In the genomic region with DNA sequence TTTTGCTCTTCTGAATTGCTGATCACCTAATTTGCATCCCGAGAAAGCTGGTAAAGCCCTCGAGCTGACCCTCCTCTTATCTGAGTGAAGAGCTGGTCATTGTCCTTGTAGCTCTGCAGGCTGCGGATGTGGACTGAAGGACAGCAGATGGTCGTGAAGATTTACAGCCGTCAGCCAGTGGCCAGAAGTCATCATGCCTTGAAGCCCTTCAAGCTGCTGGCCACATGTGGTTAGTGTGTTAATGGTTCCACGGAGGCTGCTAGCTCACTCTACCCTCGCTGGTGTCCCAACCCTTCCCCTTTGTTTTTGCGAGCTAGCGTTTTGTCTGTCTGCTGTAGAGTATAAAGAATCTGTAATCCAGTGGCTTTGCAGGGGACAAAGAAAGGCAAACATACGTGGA, we compare ENCODE assay signal across 11 mouse cellular contexts.
DNase-seq lines count a peak whose midpoint lies in the region; ATAC-seq lines count a peak whose summit lies in the region.
"Had no signal": no experiment of that assay in that cellular context is flagged by ENCODE, and none has a peak within 500 bp of the region (broad histone marks: within the 10 kb centered on the region; RNA-seq: fewer than 3 reads in every experiment).

No protein-coding gene starts in this region.

- peaks cover 20% of the 10 kb centered on the region for H3K4me1 ChIP-seq in forebrain, embryonic 13.5 days
- H3K4me1 ChIP-seq in forebrain, embryonic 15.5 days = peaks cover 3% of the 10 kb centered on the region; the same call in 1 of the 2 replicates
- H3K4me1 ChIP-seq in limb, embryonic 10.5 days = peaks cover 49% of the 10 kb centered on the region
- H3K4me1 ChIP-seq in neural tube, embryonic 11.5 days (ENCODE audit: control insufficient read depth, insufficient read depth, low read length) = peaks cover 15% of the 10 kb centered on the region
- H3K4me1 ChIP-seq: embryonic facial prominence, embryonic 15.5 days; lung, embryonic 15.5 days had no signal

- H3K4me3 ChIP-seq in forebrain, embryonic 13.5 days = no peak overlapping the region
- H3K4me3 ChIP-seq in forebrain, embryonic 15.5 days = no peak overlapping the region
- no peak overlapping the region for H3K4me3 ChIP-seq in limb, embryonic 10.5 days
- no peak overlapping the region for H3K4me3 ChIP-seq in neural tube, embryonic 11.5 days (ENCODE audit: low read depth, low read length)
- H3K4me3 ChIP-seq: embryonic facial prominence, embryonic 15.5 days; lung, embryonic 15.5 days had no signal

- no peak overlapping the region for H3K9ac ChIP-seq in forebrain, embryonic 13.5 days
- H3K9ac ChIP-seq in forebrain, embryonic 15.5 days (replicated peaks) = no peak overlapping the region
- H3K9ac ChIP-seq in neural tube, embryonic 11.5 days (ENCODE audit: low read length) = no peak overlapping the region
- H3K9ac ChIP-seq: embryonic facial prominence, embryonic 15.5 days; lung, embryonic 15.5 days had no signal

- H3K27me3 ChIP-seq in forebrain, embryonic 13.5 days = no peaks in the 10 kb centered on the region
- no peaks in the 10 kb centered on the region for H3K27me3 ChIP-seq in forebrain, embryonic 15.5 days
- no peaks in the 10 kb centered on the region for H3K27me3 ChIP-seq in limb, embryonic 10.5 days (ENCODE audit: low read depth, poor library complexity, severe bottlenecking)
- H3K27me3 ChIP-seq in neural tube, embryonic 11.5 days (ENCODE audit: control insufficient read depth, insufficient read depth, low read length) = no peaks in the 10 kb centered on the region
- H3K27me3 ChIP-seq: embryonic facial prominence, embryonic 15.5 days; lung, embryonic 15.5 days had no signal

- peak; percentile 26; the same call in 1 of the 2 replicates for ATAC-seq in forebrain, embryonic 13.5 days
- no peak for ATAC-seq in forebrain, embryonic 15.5 days (replicated peaks)
- ATAC-seq in neural tube, embryonic 11.5 days (ENCODE audit: insufficient read depth, low FRiP score, low TSS enrichment) = peak; percentile 75

- WGBS in forebrain, embryonic 13.5 days = 19% methylated on average over 10 of the region's 10 CpGs
- WGBS in forebrain, embryonic 15.5 days = 16% methylated on average over 10 of the region's 10 CpGs
- WGBS in limb, embryonic 10.5 days = 30% methylated on average over 10 of the region's 10 CpGs
- WGBS in neural tube, embryonic 11.5 days = 7% methylated on average over 10 of the region's 10 CpGs

- H3K4me2 ChIP-seq in forebrain, embryonic 13.5 days = no peak overlapping the region
- no peak overlapping the region for H3K4me2 ChIP-seq in forebrain, embryonic 15.5 days (replicated peaks)
- H3K4me2 ChIP-seq in neural tube, embryonic 11.5 days (ENCODE audit: low read depth) = no peak overlapping the region
- H3K4me2 ChIP-seq: embryonic facial prominence, embryonic 15.5 days; lung, embryonic 15.5 days had no signal

- intact Hi-C loops in left cerebral cortex, postnatal 10 days (cut with DNase I) = no loop called here
- intact Hi-C loops in heart, postnatal 25 days (cut with DNase I) = no loop called here

- H3K27ac ChIP-seq in forebrain, embryonic 13.5 days = no peak overlapping the region; the same call in 1 of the 2 replicates
- H3K27ac ChIP-seq in forebrain, embryonic 15.5 days (replicated peaks) = no peak overlapping the region
- H3K27ac ChIP-seq in limb, embryonic 10.5 days = peak overlapping the region; percentile 46; the same call in 1 of the 2 replicates
- H3K27ac ChIP-seq in neural tube, embryonic 11.5 days (ENCODE audit: low read depth, low read length) = peak overlapping the region; percentile 34; the same call in 1 of the 2 replicates
- H3K27ac ChIP-seq: embryonic facial prominence, embryonic 15.5 days; lung, embryonic 15.5 days had no signal

- H3K36me3 ChIP-seq in forebrain, embryonic 13.5 days (ENCODE audit: poor library complexity, severe bottlenecking) = peaks cover 26% of the 10 kb centered on the region
- H3K36me3 ChIP-seq in forebrain, embryonic 15.5 days = peaks cover 9% of the 10 kb centered on the region; the same call in 1 of the 2 replicates
- peaks cover 25% of the 10 kb centered on the region; the same call in 1 of the 2 replicates for H3K36me3 ChIP-seq in limb, embryonic 10.5 days
- no peaks in the 10 kb centered on the region for H3K36me3 ChIP-seq in neural tube, embryonic 11.5 days (ENCODE audit: control insufficient read depth, insufficient read depth, low read length)

- peak; percentile 20 for DNase-seq in brain, adult 2 months (ENCODE audit: low read depth, low spot score)
- peak; percentile 49 for DNase-seq in limb, embryonic 10.5 days (ENCODE audit: low spot score)
- peak; percentile 57 for DNase-seq in neural tube, embryonic 11.5 days (ENCODE audit: low spot score)
- DNase-seq in left cerebral cortex, postnatal 10 days (ENCODE audit: extremely low spot score in 1 of 2, low spot score in 2 of 2) = no peak
- DNase-seq in frontal cortex, postnatal 14 days (ENCODE audit: low spot score in 2 of 2) = no peak
- no peak for DNase-seq in heart, postnatal 25 days (ENCODE audit: low spot score)
- DNase-seq: kidney, postnatal 14 days had no signal

- H3K9me3 ChIP-seq in forebrain, embryonic 13.5 days (replicated peaks) = no peaks in the 10 kb centered on the region
- H3K9me3 ChIP-seq in forebrain, embryonic 15.5 days = no peaks in the 10 kb centered on the region
- no peaks in the 10 kb centered on the region for H3K9me3 ChIP-seq in limb, embryonic 10.5 days (replicated peaks)
- H3K9me3 ChIP-seq in neural tube, embryonic 11.5 days (ENCODE audit: control insufficient read depth, low read length) = no peaks in the 10 kb centered on the region
- H3K9me3 ChIP-seq: embryonic facial prominence, embryonic 15.5 days; lung, embryonic 15.5 days had no signal

Comparison
In these comparisons a context has a peak if more than half of its experiments do, and no peak if none do; other contexts are left out.
1. H3K27ac ChIP-seq: peak in limb, embryonic 10.5 days (single experiment) and neural tube, embryonic 11.5 days (single experiment); none in forebrain, embryonic 13.5 days (single experiment) and forebrain, embryonic 15.5 days (single experiment).
2. DNase-seq: peak in brain, adult 2 months (single experiment), limb, embryonic 10.5 days (single experiment) and neural tube, embryonic 11.5 days (single experiment); none in left cerebral cortex, postnatal 10 days (0 of 2), frontal cortex, postnatal 14 days (0 of 2) and heart, postnatal 25 days (single experiment).